Mouse (Mus musculus): ENCODE measurements around the gene Plp1. TPM values are rescaled to one million over a fixed set of nuclear protein-coding genes. Genes with fewer than 3 reads are reported as not detected.

Gene Plp1
- total and polyA plus RNA-seq, 3 experiments: 0.05 to 0.60 (median 0.45) TPM

DNA sequence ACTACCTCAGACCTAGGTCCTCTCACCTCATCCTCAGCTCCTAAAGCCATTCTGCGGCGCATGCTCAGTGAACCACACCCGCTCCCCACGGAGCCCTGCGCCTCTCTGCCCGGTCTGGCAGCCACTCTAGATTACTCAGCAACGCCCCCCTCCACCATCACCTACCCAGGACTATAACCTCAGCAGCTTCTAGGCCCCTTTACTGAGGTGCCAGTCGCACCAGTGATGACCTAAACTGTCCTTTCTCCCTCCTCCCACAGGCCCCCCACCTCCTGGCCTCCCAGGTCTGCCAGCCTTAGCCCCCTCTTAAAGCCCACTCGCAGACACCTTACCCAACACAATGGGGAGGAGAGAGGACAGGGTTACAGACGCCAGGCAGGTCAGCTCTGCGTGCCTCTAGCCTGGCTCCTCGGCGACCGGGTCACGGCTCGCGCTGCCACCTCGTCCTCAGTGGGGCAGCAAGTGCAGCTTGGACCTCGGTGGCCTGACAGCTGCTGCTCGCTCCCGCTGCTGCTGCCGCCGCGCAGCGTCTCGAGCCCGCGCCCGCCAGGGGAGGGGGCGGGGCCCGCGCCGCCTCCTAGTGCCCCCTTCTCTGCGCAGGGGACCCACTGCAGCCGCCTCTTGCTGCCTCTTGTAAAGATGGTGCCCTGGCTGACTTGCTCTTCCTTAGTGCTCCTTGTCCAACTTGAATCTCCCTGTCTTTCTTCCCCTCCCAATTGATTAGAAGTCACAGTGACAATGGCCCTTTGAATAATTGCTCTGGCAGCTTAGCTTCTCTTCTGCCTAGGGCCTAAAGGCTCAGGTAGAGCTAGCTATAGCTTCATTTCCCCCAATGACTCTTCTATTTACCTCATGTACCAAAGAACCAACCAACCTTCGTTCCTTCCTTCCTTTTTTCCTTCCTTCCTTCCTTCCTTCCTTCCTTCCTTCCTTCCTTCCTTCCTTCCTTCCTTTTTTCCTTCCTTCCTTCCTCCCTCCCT, 45.9 kb downstream of the Plp1 start, which contains the start of gene Rab9b:
Gene Rab9b (minus strand): TSS at position 695 of the 980 bp plus-strand sequence.
- Histone ChIP-seq H3K36me3 (replicated peaks) (no peaks in the 10 kb centered on the region), H3K4me1 (ENCODE audit: insufficient read depth, low read depth, low read length) (no peaks in the 10 kb centered on the region), H3K4me3 (ENCODE audit: low read depth, low read length) (no peak within 1 kb of the TSS), H3K9me3 (replicated peaks) (no peaks in the 10 kb centered on the region), H3K27me3 (ENCODE audit: insufficient read depth, low read length) (0 out of 2 replicates have a peak, but pooled peaks cover 3% of the 10 kb centered on the region)
- DNase-seq (ENCODE audit: low spot score): no peak
- ATAC-seq (ENCODE audit: extremely low read depth, insufficient number of reproducible peaks, low FRiP score, poor library complexity, severe bottlenecking): no peak
- TF ChIP-seq GATA1 (IDR thresholded peaks at IDR 0.05; ENCODE audit: borderline replicate concordance, low read length) (no peak), POLR2AphosphoS5 (IDR thresholded peaks at IDR 0.05; ENCODE audit: insufficient replicate concordance, low read depth, low read length) (no peak), GATA2 (IDR thresholded peaks at IDR 0.05; ENCODE audit: borderline replicate concordance, low read depth, low read length) (no peak)

Other genes with a start within 250 kb of the Plp1 start
- not detected in 2 replicates for gene Tceal3, start 231.8 kb upstream of the Plp1 start, total RNA-seq (2014; fragmentation: Nextera tagmentation)
- 0.11 TPM in 1 of 2 replicates, not detected in the other for gene Tceal3, start 231.8 kb upstream of the Plp1 start, total RNA-seq (2017)
- not detected in 2 replicates for gene Tceal3, start 231.8 kb upstream of the Plp1 start, polyA plus RNA-seq (2012)
- not detected in 2 replicates for gene Tceal1, start 114.7 kb upstream of the Plp1 start, total RNA-seq (2014; fragmentation: Nextera tagmentation)
- gene Tceal1, start 114.7 kb upstream of the Plp1 start, total RNA-seq (2017): 0.11 TPM in 1 of 2 replicates, not detected in the other
- gene Tceal1, start 114.7 kb upstream of the Plp1 start, polyA plus RNA-seq (2012): not detected in 2 replicates
- gene Morf4l2, start 79.0 kb upstream of the Plp1 start, total RNA-seq (2014; fragmentation: Nextera tagmentation): 160 and 161 TPM in 2 replicates
- gene Morf4l2, start 79.0 kb upstream of the Plp1 start, total RNA-seq (2017): 375 and 434 TPM in 2 replicates
- 351 and 355 TPM in 2 replicates for gene Morf4l2, start 79.0 kb upstream of the Plp1 start, polyA plus RNA-seq (2012)
- gene Glra4, start 42.5 kb upstream of the Plp1 start, total RNA-seq (2014; fragmentation: Nextera tagmentation): not detected in 2 replicates
- gene Glra4, start 42.5 kb upstream of the Plp1 start, total RNA-seq (2017): not detected in 2 replicates
- not detected in 2 replicates for gene Glra4, start 42.5 kb upstream of the Plp1 start, polyA plus RNA-seq (2012)
- not detected in 2 replicates for gene Rab9b, start 46.1 kb downstream of the Plp1 start, total RNA-seq (2014; fragmentation: Nextera tagmentation)
- under 0.01 TPM in 1 of 2 replicates, not detected in the other for gene Rab9b, start 46.1 kb downstream of the Plp1 start, total RNA-seq (2017)
- gene Rab9b, start 46.1 kb downstream of the Plp1 start, polyA plus RNA-seq (2012): not detected in 2 replicates
- not detected in 2 replicates for gene H2bfm, start 104.7 kb downstream of the Plp1 start, total RNA-seq (2014; fragmentation: Nextera tagmentation)
- not detected in 2 replicates for gene H2bfm, start 104.7 kb downstream of the Plp1 start, total RNA-seq (2017)
- not detected in 2 replicates for gene H2bfm, start 104.7 kb downstream of the Plp1 start, polyA plus RNA-seq (2012)
- not detected in 2 replicates for gene Tmsb15b2, start 152.8 kb downstream of the Plp1 start, total RNA-seq (2014; fragmentation: Nextera tagmentation)
- gene Tmsb15b2, start 152.8 kb downstream of the Plp1 start, total RNA-seq (2017): not detected in 2 replicates
- gene Tmsb15b2, start 152.8 kb downstream of the Plp1 start, polyA plus RNA-seq (2012): not detected in 2 replicates
- not detected in 2 replicates for gene Tmsb15l, start 154.2 kb downstream of the Plp1 start, total RNA-seq (2014; fragmentation: Nextera tagmentation)
- gene Tmsb15l, start 154.2 kb downstream of the Plp1 start, total RNA-seq (2017): 0.66 TPM in 1 of 2 replicates, not detected in the other
- not detected in 2 replicates for gene Tmsb15l, start 154.2 kb downstream of the Plp1 start, polyA plus RNA-seq (2012)
- gene Tmsb15b1, start 154.2 kb downstream of the Plp1 start, total RNA-seq (2014; fragmentation: Nextera tagmentation): not detected in 2 replicates
- 1.7 and 3.1 TPM in 2 replicates for gene Tmsb15b1, start 154.2 kb downstream of the Plp1 start, total RNA-seq (2017)
- gene Tmsb15b1, start 154.2 kb downstream of the Plp1 start, polyA plus RNA-seq (2012): not detected in 2 replicates
- not detected in 2 replicates for gene Zcchc18, start 170.5 kb downstream of the Plp1 start, total RNA-seq (2014; fragmentation: Nextera tagmentation)
- 0.06 and 0.11 TPM in 2 replicates for gene Zcchc18, start 170.5 kb downstream of the Plp1 start, total RNA-seq (2017)
- not detected in 2 replicates for gene Zcchc18, start 170.5 kb downstream of the Plp1 start, polyA plus RNA-seq (2012)
- 4.4 and 10.9 TPM in 2 replicates for gene Slc25a53, start 215.6 kb downstream of the Plp1 start, total RNA-seq (2014; fragmentation: Nextera tagmentation)
- 9.4 and 11.1 TPM in 2 replicates for gene Slc25a53, start 215.6 kb downstream of the Plp1 start, total RNA-seq (2017)
- 0.44 and 0.46 TPM in 2 replicates for gene Slc25a53, start 215.6 kb downstream of the Plp1 start, polyA plus RNA-seq (2012)
- 8.8 and 14.8 TPM in 2 replicates for gene Fam199x, start 226.9 kb downstream of the Plp1 start, total RNA-seq (2014; fragmentation: Nextera tagmentation)
- 13.7 and 15.6 TPM in 2 replicates for gene Fam199x, start 226.9 kb downstream of the Plp1 start, total RNA-seq (2017)
- 1.4 and 1.5 TPM in 2 replicates for gene Fam199x, start 226.9 kb downstream of the Plp1 start, polyA plus RNA-seq (2012)